Mouse (Mus musculus) fibroblast of lung, adult 2 months (primary cell): ENCODE measurements at regions not wholly inside any gene's neighbourhood (a gene's known extent, or its start where the extent isn't known, plus 50 kb on each side); places are given as distances from the start of the nearest gene placed in this dataset.
"Not testable (repeated sequence)": the region's sequence is repeated elsewhere in the genome, so short reads cannot be mapped to it uniquely, and the experiment has no call there.

Experiments
- DNase-seq: peaks from one replicate; pipeline ENCODE4 v3.0.0-alpha.2; 2011; ENCODE audit warnings: low read depth

- DNase-seq, result no peak
Observed at GRCm38 (mm10) chr6:22506871-22507270, 150.8 kb upstream of the Fam3c start.

- DNase-seq, result no peak
Observed at GRCm38 (mm10) chr6:22497306-22497705, 141.3 kb upstream of the Fam3c start.

- DNase-seq, result no peak
Observed at GRCm38 (mm10) chr6:22496471-22496870, 140.4 kb upstream of the Fam3c start.

- peak; percentile 53 for DNase-seq
Observed at GRCm38 (mm10) chr6:22493632-22494260, 137.7 kb upstream of the Fam3c start.

- no peak for DNase-seq
Observed at GRCm38 (mm10) chr6:22492896-22493295, 136.9 kb upstream of the Fam3c start.

GRCm38 (mm10) chr6:22490762-22491161 lies 134.7 kb upstream of the Fam3c start:
- DNase-seq, result no peak

- no peak for DNase-seq
Observed at GRCm38 (mm10) chr6:22487467-22487866, 131.4 kb upstream of the Fam3c start.

GRCm38 (mm10) chr6:22485828-22486518 lies 129.9 kb upstream of the Fam3c start:
- DNase-seq, result no peak

- not testable (repeated sequence) for DNase-seq
Observed at GRCm38 (mm10) chr6:22482257-22482656, 126.2 kb upstream of the Fam3c start.

- no peak for DNase-seq
Observed at GRCm38 (mm10) chr6:22474604-22475003, 118.6 kb upstream of the Fam3c start.

GRCm38 (mm10) chr6:22474011-22474410 lies 118.0 kb upstream of the Fam3c start:
- DNase-seq, result no peak

GRCm38 (mm10) chr6:22472400-22472799 lies 116.4 kb upstream of the Fam3c start:
- not testable (repeated sequence) for DNase-seq

- no peak for DNase-seq
Observed at GRCm38 (mm10) chr6:22467334-22467993, 111.4 kb upstream of the Fam3c start.

GRCm38 (mm10) chr6:22465926-22466325 lies 109.9 kb upstream of the Fam3c start:
- no peak for DNase-seq

- DNase-seq, result peak; percentile 9
Observed at GRCm38 (mm10) chr6:22459440-22460016, 103.5 kb upstream of the Fam3c start.

- DNase-seq, result no peak
Observed at GRCm38 (mm10) chr6:22452203-22452602, 96.2 kb upstream of the Fam3c start.

- DNase-seq, result no peak
Observed at GRCm38 (mm10) chr6:22450501-22450900, 94.5 kb upstream of the Fam3c start.

- no peak for DNase-seq
Observed at GRCm38 (mm10) chr6:22448906-22449305, 92.9 kb upstream of the Fam3c start.

GRCm38 (mm10) chr6:22447636-22448035 lies 91.6 kb upstream of the Fam3c start:
- no peak for DNase-seq

- no peak for DNase-seq
Observed at GRCm38 (mm10) chr6:22446621-22447310, 90.7 kb upstream of the Fam3c start.

GRCm38 (mm10) chr6:22444856-22445255 lies 88.8 kb upstream of the Fam3c start:
- DNase-seq, result not testable (repeated sequence)

GRCm38 (mm10) chr6:22444220-22444619 lies 88.2 kb upstream of the Fam3c start:
- no peak for DNase-seq
